Mouse (Mus musculus) retina, postnatal 1 day (tissue): Measurements from ENCODE around the gene Gm17428.
A peak's percentile ranks its signal among the peaks of the same experiment; 100 is the strongest.
"Not testable (repeated sequence)": the region's sequence is repeated elsewhere in the genome, so short reads cannot be mapped to it uniquely, and the experiment has no call there.

Experiments used
- DNase-seq: peaks from one replicate; pipeline ENCODE4 v3.0.0-alpha.2; 2012

Gm17428 gene

DNA sequence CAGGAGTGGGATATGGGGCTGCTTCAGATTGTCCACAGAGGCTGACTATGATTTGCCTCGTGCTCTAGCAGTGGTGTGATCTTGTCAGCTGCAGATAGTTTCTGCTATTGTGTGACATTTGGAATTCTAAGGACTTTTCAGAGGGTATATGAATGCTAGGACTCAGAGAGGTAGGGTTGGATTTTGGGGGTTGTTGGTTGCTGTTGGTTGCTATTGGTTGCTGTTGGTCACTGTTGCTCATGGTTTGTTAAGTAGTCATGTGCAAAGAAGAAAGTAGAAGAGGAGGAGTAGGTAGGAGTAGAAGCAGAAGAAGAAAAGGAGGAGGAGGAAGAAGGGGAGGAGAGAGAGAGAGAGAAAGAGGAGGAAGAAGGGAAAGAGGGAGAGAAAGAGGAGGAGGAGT, at the start of gene Gm17428:
Gene Gm17428 (plus strand): TSS at position 301 of the 400 bp plus-strand sequence.
- DNase-seq = no peak

GRCm38 (mm10) chr14:54927296-54927695, 49.4 kb upstream of the Gm17428 start:
- no peak for DNase-seq

DNA sequence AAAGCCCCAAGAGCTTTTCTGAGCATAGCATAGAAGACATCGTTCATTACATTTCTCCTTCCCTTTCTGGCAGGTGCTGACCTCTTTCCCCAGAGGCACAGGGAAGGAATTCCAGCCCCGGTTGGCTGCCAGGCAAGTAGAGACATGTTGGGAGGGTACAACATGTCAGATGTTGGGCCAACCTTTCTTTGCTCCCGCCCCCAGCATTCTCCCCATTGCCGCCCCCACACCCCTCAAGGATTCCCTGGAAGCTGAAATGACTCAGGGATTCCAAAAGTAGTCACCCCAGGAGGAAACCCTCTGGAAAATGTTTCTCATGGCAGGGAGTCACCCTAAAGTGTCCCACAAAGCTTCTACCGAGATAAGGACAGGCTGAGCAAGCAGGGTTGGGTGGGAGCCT, 46.9 kb upstream of the Gm17428 start:
- no peak for DNase-seq

- peak; percentile 31 for DNase-seq
Measured at GRCm38 (mm10) chr14:54930431-54930830, 46.3 kb upstream of the Gm17428 start.

GRCm38 (mm10) chr14:54932645-54933150, 44.0 kb upstream of the Gm17428 start, which contains the start of gene Il25:
Il25 (plus strand) TSS chr14:54932695.
- DNase-seq = peak; percentile 80

DNA sequence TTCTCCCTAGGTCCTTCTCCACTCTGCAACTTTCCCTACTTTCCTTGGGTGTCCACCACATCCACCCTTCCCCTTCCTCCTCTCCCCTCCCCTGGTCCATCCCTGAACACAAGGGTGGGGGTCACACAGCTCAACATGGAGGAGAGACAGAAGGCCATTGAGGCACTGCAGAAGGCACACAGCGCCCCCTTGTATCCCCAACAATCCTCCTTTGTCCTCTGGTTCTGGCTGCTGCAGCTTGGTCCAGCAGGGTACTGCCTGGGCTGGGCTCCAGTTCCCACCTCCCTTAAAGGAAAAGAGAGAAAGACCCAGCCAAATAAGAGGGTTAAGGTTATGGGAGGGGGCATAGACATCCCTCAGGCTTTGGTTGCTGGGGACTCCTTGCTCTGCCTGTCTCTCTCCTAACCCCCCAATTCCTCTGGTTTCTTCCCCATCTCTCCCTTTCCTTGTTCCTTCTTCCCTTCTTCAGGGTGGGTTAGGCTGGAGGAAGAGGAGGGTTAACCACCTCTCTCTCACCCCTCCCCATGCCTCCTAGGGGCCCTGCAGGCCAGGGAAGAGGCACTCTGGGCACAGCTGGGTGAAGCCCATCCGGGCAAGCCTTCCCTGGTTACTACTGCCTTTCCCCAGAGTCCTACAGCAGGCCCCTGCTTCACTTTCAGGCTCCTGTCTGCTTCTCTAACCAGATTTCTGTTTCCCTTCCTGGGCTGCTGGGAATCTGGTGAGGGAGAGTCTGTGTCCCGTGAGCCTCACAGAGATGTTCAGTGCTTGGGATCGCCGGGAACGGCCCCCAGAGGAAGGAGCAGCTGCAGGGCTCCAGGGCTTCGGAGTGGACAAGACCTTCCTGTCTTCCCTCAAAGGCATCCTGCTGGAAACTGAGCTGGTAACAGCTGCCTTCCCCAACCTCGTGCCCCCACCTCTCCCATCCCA, 40.6 kb upstream of the Gm17428 start, which contains the start of gene Cmtm5:
Gene Cmtm5 (plus strand): TSS at position 358 of the 927 bp plus-strand sequence.
- peak; percentile 63 for DNase-seq

- DNase-seq = no peak
Measured at GRCm38 (mm10) chr14:54936831-54937160, 39.9 kb upstream of the Gm17428 start.

DNA sequence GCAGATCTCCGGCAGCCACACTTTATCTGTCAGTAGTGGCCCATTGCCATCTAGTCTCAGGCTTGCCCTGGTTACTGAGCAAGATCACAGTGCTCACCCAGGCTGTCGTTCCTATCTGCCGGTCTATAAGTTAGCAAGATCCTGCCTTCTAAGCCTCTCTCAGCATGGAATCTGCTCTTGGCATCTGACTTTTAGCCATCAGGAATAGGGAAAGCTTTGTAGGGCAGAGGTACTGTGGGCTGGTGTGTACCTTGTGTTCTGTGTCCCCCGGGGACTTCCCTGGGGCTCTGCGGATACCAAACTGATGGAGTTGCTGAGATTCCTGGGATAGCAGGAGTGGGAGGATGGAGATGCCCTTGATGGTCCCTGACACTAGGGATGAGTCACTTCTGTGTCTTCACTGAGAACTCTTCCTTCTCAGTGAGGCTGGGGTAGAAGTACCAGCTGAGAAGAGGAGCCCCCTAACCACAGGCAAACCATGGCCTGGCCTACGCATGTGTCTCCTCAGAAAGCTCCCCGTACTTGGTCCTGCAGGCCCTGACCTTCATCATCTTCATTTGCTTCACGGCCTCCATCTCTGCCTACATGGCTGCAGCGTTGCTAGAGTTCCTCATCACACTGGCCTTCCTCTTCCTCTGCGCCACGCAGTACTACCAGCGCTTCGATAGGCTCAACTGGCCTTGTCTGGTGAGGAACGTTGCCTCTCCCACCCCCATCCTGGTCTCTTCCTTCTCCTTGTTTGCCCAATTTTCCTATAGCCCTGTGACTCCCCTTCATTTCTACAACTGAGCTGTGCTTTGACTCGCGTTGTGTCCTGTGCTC, 39.2 kb upstream of the Gm17428 start:
- no peak for DNase-seq

DNA sequence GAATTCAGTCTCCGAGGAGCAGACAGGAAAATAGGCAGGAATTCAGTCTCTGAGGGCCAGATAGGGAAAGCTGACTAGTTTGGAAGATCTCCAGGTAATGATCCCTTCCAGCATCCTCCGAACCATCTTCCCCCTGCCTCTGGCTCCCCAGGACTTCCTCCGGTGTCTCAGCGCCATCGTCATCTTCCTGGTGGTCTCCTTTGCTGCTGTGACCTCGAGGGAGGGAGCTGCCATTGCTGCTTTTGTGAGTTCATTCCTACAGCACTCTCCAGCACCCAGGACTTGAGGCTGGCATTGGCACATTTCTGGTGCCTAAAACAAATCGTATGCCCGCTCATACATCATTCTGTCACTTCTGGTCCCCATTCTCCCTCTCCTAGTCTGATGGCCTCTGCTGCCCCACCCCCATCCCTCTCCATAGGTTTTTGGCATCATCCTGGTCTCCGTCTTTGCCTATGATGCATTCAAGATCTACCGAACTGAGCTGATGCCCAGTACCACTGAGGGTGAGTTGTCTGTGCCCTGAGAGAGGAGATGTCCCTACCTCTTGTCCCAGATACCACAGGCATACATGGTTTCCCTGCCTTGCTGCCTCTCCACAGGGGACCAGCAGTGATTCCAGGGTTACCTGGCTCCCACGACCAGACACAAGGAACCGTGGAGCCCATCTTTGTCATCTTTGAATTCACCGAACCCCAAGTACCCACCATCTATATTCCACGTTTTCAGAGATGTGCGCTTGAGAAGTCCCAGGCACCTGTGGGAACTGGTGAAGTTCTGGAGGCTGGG, 38.1 kb upstream of the Gm17428 start:
- no peak for DNase-seq

DNA sequence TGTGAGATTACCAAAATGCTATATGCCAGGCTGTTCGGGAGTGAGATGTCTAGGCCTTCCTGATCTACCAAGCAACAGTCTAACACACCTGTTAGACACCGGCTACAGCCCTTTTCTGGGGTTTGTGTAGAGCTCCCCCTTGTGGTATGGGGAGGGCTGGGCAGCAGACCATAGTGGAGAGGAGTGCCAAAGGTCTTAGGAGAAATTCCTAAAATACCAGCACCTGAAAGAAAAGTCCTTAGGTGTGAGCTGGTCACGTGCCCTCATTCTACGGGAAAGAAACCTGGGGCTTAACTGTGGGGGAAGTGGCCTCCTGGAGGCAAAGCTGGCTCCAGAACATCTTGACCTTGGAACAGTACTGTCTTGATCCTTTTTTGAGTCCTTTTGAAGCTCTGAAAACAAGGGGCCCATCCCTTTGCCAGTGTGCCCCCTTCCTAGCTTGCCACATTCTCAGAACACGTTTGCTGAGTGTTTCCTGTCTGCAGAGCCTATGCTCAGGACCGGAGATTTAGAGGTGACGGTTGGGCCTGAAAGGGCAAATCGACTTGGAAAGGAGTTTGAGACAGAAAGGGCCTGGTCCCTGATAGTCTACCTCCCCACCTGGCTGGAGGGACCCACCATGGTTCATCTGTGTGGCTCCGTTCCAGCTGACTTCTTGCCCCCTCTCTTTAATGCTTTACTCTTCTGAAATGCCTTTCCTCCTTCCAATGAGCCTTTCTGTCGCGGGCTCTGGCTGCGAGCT, 37.1 kb upstream of the Gm17428 start:
- peak; percentile 72 for DNase-seq

GRCm38 (mm10) chr14:54940176-54940530, 36.6 kb upstream of the Gm17428 start:
- no peak for DNase-seq

DNA sequence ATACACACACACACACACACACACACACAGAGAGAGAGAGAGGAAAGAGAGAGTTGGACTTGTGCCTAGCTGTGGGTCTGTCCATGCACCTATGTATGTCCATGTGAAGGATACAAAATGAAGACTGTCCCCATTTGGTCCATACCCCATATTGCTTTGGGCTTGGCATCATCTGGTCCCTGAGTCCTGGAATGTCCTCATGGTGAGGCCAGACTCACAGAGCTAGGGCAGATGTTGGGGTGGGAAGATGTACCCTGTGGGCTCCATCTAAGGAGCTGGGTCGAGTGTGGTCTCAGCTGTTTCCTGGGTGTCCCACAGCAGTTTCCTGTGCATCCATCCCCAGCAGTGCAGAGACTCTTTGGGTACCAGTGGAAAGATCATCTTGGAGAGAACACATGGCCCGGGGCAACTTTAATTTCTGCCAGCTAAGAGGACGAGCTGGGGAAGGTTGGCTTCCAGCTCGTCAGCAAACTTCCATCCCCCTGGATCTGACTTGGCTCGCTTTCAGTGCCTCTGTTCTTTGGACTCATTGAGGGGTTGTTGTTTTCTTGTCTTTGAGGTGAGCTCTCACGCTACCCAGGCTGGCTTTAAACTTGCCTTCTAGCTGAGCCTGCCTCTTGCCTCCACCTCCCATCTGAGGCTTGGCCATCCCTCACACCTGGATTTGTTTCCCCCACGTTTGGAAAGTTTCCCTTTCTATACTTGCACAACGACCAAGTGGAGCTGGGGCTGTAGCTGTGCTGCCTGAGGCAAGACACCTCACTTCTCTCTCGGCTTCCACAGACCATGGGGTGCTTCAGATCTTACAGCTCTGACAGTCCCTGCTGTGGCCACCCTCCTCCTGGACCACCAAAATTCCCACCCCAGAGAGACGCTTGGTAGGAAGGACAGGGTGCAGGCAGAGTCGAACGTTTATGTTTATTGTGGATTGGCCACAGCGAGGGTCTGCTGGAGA, 35.4 kb upstream of the Gm17428 start:
- DNase-seq = no peak

- DNase-seq = no peak
Measured at GRCm38 (mm10) chr14:54942479-54942878, 34.3 kb upstream of the Gm17428 start.

DNA sequence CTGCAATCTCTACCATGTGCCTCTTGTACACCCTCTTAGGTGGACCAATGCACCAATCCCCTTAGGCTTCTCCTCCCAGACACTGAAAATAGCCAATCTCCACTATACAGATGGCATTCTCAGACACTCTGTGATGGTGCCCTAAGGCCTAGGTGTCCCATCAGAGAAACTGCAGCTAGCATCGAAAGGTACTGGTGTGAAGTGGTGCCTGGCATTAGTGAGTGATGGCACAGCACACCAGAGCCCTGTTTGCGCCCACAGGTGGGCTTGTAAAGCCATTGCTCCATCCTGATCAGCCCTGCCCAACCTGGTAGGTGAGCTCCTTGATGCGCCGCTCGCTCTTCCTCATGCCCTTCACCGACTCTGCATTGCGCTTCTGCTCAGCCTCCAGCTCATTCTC, 32.8 kb upstream of the Gm17428 start:
- no peak for DNase-seq

DNA sequence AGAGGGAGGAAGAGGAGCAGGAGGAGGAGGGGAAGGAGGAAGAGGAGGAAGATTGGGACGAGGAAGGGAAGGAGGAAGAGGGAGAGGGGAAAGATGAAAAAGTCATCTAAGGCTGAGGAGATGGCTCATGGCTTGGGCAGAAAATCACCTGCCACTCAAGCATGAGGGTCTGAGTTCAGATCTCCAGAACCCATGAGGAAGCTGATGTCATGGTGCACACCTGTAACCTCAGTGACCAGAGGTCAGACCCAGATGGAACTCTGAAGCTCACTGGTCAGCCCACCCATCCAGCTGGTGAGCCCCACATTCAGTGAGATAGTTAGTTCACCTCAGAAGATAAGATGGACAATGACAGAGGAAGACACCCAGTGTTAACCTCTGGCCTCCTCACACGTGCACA, 31.8 kb upstream of the Gm17428 start:
- DNase-seq = no peak

DNA sequence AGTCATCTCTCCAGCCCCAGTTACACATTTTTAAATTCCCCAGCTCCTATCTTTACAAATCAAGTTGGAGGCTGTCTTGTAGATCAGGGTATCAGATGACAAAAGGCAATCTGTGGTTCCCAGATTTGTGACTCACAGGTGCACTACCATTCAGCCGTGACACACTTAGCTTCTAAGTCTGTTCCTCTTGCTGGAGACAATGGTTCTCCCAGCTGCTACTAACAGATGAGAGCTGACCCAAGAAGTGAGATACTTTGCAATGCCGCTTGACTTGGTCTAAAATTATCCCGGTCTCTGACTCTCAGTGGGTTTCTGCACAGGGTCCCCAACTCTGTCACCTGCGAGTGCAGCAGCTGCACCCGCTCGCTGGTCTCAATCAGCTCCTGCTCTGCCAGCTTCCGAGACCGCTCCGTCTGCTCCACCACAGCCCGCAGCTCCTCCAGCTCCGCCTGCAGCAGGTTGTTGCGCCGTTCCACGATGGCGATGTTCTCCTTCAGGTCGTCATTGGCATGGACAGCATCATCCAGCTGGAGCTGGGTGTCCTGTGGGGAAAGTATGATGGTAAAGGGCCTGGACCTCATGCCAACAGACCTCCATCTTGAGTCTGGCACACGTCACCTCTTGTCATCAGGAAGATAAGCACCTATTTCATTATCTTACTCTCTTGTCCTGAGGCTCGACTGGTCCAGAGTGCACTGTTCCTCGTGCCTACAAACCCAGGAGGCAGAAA, 30.6 kb upstream of the Gm17428 start:
- DNase-seq = no peak

DNA sequence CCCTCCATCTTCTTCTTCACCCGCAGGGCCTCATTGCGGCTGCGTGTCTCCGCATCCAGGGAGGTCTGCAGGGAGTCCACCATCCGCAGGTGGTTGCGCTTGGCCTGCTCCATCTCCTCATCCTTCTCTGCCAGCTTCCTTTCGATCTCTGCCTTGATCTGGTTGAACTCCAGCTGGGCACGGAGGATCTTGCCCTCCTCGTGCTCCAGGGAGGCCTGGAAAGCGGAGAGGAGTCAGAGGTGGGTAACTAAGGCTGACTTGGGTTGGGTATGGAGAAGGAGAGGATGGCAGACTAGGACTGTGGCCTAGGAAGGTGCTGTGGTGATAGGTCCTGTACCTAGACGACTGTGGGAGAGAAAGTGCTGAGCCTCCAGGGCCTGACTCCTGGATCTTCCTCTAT, 29.7 kb upstream of the Gm17428 start:
- not testable (repeated sequence) for DNase-seq

- no peak for DNase-seq
Measured at GRCm38 (mm10) chr14:54948781-54949180, 28.0 kb upstream of the Gm17428 start.

- DNase-seq = no peak
Measured at GRCm38 (mm10) chr14:54950493-54950892, 26.2 kb upstream of the Gm17428 start.

GRCm38 (mm10) chr14:54951587-54951986, 25.1 kb upstream of the Gm17428 start:
- no peak for DNase-seq
